Mouse (Mus musculus) lung, adult 10 weeks (tissue): ENCODE data around the gene Zkscan1. TPM values are rescaled to one million over a fixed set of nuclear protein-coding genes. Genes with fewer than 3 reads are reported as not detected.

Experiments used
- polyA plus RNA-seq: library from polyadenylated mRNA; stranded (reverse); fragments of 350-450 nt; fragmentation: Illumina TruSeq; extraction: RNeasy Lipid Tissue Mini Kit (QIAGEN cat#74804); gene quantifications from one replicate; pipeline ENCODE4 v1.2.3, GENCODE M21; 2014; ENCODE audit warnings: low read depth, low replicate concordance; ENCODE audit not compliant: insufficient read depth

Gene Zkscan1
- polyA plus RNA-seq: 5.0 TPM

DNA sequence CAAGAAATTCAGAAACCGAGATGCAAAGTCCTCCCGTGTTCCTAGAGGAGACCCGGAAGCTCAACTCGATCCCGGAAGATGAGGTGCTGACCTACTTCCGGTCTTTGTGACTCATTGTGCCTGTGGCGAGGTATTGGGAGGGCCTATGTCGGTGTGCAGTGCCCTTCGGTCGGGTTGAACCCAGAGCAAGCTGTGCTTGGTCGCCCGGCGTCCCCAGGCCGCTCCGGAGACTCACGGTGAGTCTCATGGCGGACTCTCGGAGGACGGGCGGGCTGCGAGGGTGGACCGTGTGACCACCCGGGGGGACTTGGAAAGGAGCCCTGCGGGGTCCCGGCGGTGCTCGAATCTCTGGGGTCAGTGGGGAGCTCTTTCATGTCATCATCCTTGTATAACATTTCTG is at the start of gene Zkscan1:
Gene Zkscan1 (plus strand): TSS at position 89 of the 400 bp plus-strand sequence.

DNA sequence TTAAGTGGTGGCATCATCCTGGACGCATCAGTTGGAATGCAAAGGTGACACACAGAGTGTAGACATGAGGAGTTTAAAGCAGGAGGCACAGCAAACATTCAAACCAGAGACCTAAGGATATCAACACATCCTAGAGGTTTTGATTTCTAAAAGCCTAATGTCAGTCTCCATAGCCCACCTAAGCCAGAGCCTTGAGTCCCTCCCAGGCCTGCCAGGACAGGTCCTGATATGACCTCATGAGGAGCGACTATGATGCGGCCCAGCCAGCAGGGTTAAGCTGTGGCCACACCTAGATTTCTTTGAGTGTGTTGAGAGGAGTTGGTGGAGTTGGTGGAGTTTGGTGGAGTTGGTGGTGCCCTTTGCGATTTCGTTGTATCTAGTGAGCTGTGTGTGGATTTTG is 32.0 kb upstream of the Zkscan1 start, which contains the start of gene Smok3c:
Gene Smok3c (plus strand): TSS at position 301 of the 400 bp plus-strand sequence.

DNA sequence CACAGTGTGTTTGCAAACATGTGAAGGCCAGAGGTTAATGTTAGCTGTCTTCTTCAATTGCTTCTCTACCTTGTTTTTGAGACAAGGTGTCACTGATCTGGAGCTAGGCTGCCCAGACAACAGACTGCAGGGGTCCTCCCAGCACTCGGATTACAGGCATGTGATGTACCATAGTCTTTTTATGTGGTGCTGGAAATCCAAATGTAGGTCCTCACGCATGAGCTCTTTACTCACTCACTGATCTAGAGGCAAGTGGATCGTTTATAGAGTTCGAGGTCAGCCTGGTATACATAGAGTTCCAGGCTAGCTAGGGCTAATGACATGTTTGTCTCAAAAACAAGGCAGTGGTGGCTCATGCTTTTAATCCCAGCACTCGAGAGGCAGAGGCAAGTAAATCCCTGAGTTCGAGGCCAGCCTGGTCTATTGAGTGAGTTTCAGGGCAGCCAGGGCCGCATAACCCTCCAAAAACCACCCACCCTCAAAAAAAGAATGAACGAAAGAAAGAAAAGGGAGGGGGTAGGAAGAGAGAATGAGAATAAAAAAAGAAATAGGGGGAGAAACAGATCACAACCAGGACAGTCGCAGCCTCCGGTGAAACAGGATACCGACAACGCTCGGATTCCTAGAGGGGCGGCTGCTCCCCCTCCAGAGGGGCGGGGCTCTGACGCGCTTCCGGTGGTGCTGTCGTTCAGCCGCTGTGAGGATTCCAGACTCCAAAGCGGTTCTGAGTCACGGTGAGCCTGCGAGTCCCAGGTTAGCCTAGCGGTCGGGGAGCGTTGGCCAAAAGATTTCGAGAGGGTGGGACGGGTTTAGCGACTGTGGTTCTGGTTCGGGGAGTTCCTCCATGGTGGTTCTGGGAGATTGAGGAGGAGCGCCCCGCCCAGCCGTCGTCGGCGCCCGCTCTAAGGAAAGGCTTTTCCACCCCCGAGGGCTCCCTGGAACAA is 31.6 kb downstream of the Zkscan1 start, which contains the start of gene Zscan21:
Gene Zscan21 (plus strand): TSS at position 649 of the 944 bp plus-strand sequence.

DNA sequence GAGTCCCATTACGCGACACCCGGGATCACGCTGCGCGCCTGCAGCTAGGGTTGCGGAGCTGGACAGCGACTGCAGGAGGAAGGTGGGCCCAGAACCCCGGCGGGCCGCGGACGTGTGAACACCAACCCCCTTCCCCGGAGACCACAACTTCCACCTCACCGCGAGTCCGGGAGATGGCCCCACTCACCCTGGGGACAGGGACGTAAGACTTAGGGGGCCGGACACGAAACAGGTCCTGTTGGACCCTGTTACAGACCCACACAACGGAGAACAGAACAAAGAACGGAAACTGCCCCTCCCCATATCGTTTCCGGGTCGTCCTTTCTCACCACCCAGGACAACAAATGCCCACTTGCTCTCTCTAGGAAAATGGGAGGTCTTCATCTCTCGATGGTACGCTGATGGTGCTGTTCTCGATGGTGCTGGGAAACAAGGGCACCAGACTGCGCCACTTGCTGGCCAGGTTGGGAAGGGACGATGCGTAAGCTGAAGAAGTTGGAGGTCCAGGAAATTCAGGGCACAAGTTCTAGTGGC is 70.6 kb downstream of the Zkscan1 start, which contains the start of gene Zfp113:
Gene Zfp113 (minus strand): TSS at position 302 of the 534 bp plus-strand sequence.

Other genes with a start within 250 kb of the Zkscan1 start
- gene Pilra, start 248.8 kb upstream of the Zkscan1 start, polyA plus RNA-seq: 15.6 TPM
- gene Pilrb1, start 227.0 kb upstream of the Zkscan1 start, polyA plus RNA-seq: 8.0 TPM
- 7.1 TPM for gene Pilrb2, start 213.3 kb upstream of the Zkscan1 start, polyA plus RNA-seq
- 2.5 TPM for gene Cyp3a13, start 163.5 kb upstream of the Zkscan1 start, polyA plus RNA-seq
- gene Gjc3, start 122.0 kb upstream of the Zkscan1 start, polyA plus RNA-seq: not detected
- gene Azgp1, start 103.6 kb upstream of the Zkscan1 start, polyA plus RNA-seq: 6.2 TPM
- not detected for gene Smok3a, start 63.8 kb upstream of the Zkscan1 start, polyA plus RNA-seq
- not detected for gene Smok3b, start 63.7 kb upstream of the Zkscan1 start, polyA plus RNA-seq
- not detected for gene Smok3c, start 31.9 kb upstream of the Zkscan1 start, polyA plus RNA-seq
- gene Zscan21, start 31.8 kb downstream of the Zkscan1 start, polyA plus RNA-seq: 15.8 TPM
- 2.2 TPM for gene Zfp113, start 70.7 kb downstream of the Zkscan1 start, polyA plus RNA-seq
- 86.6 TPM for gene Cops6, start 76.0 kb downstream of the Zkscan1 start, polyA plus RNA-seq
- gene Ap4m1, start 86.9 kb downstream of the Zkscan1 start, polyA plus RNA-seq: 9.1 TPM
- gene Mcm7, start 87.3 kb downstream of the Zkscan1 start, polyA plus RNA-seq: 18.9 TPM
- gene Taf6, start 102.4 kb downstream of the Zkscan1 start, polyA plus RNA-seq: 17.3 TPM
- gene Cnpy4, start 102.4 kb downstream of the Zkscan1 start, polyA plus RNA-seq: 16.2 TPM
- gene Mblac1, start 109.2 kb downstream of the Zkscan1 start, polyA plus RNA-seq: 3.5 TPM
- 0.40 TPM for gene Nxpe5, start 140.8 kb downstream of the Zkscan1 start, polyA plus RNA-seq
- 84.6 TPM for gene Lamtor4, start 170.4 kb downstream of the Zkscan1 start, polyA plus RNA-seq
- gene BC037034, start 178.9 kb downstream of the Zkscan1 start, polyA plus RNA-seq: 12.5 TPM
- gene Gal3st4, start 187.8 kb downstream of the Zkscan1 start, polyA plus RNA-seq: 0.70 TPM
- not detected for gene Gm43720, start 194.9 kb downstream of the Zkscan1 start, polyA plus RNA-seq
- gene Gpc2, start 194.9 kb downstream of the Zkscan1 start, polyA plus RNA-seq: 0.81 TPM
- not detected for gene Stag3, start 195.2 kb downstream of the Zkscan1 start, polyA plus RNA-seq